Mouse (Mus musculus): ENCODE measurements at regions not wholly inside any gene's neighbourhood (a gene's known extent, or its start where the extent isn't known, plus 50 kb on each side); places are given as distances from the start of the nearest gene placed in this dataset.

- no peak for DNase-seq (ENCODE audit: low read depth, low spot score)
Measured at GRCm38 (mm10) chr14:76917139-76917929, 119.2 kb upstream of the Ccdc122 start.

GRCm38 (mm10) chr14:76913850-76914249, 122.7 kb upstream of the Ccdc122 start:
- no peak for DNase-seq (ENCODE audit: low read depth, low spot score)

GRCm38 (mm10) chr14:76912301-76913001, 124.1 kb upstream of the Ccdc122 start:
- DNase-seq (ENCODE audit: low read depth, low spot score), result no peak

- no peak for DNase-seq (ENCODE audit: low read depth, low spot score)
Measured at GRCm38 (mm10) chr14:76911271-76911670, 125.3 kb upstream of the Ccdc122 start.

- DNase-seq (ENCODE audit: low read depth, low spot score), result no peak
Measured at GRCm38 (mm10) chr14:76910186-76910585, 126.4 kb upstream of the Ccdc122 start.

- peak; percentile 13 for DNase-seq (ENCODE audit: low read depth, low spot score)
Measured at GRCm38 (mm10) chr14:76907941-76908340, 128.6 kb upstream of the Ccdc122 start.

GRCm38 (mm10) chr14:76902962-76903757, 133.4 kb upstream of the Ccdc122 start:
- DNase-seq (ENCODE audit: low read depth, low spot score), result no peak

GRCm38 (mm10) chr14:76901490-76901889, 135.1 kb upstream of the Ccdc122 start:
- no peak for DNase-seq (ENCODE audit: low read depth, low spot score)

- DNase-seq (ENCODE audit: low read depth, low spot score), result no peak
Measured at GRCm38 (mm10) chr14:76899331-76899730, 137.2 kb upstream of the Ccdc122 start.

- no peak for DNase-seq (ENCODE audit: low read depth, low spot score)
Measured at GRCm38 (mm10) chr14:76887708-76888107, 148.9 kb upstream of the Ccdc122 start.

DNA sequence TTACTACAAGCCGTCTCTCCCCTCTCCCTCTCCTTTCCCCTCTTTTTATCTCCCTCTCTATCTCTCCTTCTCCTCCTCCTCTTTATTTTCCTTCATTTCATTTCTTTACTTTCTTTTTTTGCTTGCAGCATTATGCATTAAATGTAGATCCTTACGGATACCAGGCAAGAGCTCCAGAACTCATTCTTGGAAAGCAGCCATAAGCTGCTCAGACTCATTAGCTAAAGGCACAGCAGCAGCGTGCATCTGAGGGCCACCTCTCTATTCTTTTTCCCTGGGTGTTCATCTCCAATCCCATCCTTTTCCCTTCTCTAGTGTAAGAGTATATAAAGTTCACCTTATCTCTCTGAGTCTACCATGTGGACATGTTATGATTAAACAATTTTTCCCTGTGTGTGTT, 149.4 kb upstream of the Ccdc122 start:
- no peak for DNase-seq (ENCODE audit: low read depth, low spot score)

- DNase-seq (ENCODE audit: low read depth, low spot score), result no peak
Measured at GRCm38 (mm10) chr14:76883231-76883651, 153.3 kb upstream of the Ccdc122 start.

DNA sequence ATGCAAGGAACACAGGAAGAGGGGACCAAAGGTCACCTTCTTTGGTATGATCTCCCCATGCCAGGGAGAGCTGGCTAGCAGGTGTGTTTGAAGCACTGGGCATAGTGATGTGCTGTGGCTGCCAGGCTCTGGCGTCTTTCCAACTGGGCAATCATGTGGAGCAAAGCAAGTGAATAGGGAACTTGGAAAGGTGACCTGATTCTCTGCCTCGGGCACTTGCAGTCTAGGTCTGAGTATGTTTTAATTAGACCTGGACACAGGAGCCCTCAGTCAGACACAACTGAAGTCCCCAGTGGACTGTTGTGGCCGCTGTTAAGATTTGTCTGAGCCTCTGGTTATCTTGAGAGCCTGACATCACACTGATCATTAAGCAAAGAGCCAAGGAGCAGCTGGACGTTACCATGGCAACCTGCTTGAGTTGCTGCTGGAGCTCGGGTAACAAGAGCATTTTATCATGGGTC, 153.8 kb upstream of the Ccdc122 start:
- peak; percentile 34 for DNase-seq (ENCODE audit: low read depth, low spot score)

- no peak for DNase-seq (ENCODE audit: low read depth, low spot score)
Measured at GRCm38 (mm10) chr14:76880851-76881250, 155.7 kb upstream of the Ccdc122 start.

DNA sequence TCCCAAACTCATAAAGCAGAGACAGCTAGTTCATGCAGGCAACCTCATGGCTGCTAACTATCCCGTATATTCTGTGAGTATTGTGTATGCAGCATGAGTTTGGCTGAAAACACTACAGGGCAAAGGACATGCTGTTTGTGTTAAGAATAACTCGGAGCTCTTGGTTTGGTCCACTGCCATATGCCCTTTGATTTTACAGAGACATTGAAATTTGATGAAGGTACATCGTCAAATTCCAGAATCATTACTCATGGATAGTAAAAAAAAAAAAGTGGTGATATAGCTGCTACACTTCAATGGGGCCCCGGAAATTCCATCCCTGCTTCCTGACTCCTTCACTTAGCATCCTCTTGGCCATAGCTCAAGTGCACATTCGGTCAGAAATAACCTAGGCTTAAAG, 159.3 kb upstream of the Ccdc122 start:
- no peak for DNase-seq (ENCODE audit: low read depth, low spot score)

DNA sequence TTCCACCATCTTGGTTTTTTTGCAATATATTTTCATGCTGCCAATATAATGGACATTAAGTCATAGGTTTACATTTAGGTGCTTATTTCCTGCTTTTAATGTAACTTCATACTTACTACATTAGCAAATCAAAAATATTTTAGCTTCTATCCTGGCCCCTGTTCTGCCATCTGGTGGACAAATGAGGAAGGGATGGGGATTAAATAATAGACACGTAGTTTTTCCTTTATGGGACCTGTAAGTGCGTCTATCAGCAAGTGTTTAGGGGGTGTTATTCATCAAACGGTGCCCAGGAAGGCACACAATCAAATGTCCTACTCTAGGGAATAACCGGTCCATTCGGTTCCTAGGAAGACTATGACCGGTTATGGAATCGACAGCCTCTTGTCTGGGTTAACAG, 160.6 kb upstream of the Ccdc122 start:
- peak; percentile 6 for DNase-seq (ENCODE audit: low read depth, low spot score)

DNA sequence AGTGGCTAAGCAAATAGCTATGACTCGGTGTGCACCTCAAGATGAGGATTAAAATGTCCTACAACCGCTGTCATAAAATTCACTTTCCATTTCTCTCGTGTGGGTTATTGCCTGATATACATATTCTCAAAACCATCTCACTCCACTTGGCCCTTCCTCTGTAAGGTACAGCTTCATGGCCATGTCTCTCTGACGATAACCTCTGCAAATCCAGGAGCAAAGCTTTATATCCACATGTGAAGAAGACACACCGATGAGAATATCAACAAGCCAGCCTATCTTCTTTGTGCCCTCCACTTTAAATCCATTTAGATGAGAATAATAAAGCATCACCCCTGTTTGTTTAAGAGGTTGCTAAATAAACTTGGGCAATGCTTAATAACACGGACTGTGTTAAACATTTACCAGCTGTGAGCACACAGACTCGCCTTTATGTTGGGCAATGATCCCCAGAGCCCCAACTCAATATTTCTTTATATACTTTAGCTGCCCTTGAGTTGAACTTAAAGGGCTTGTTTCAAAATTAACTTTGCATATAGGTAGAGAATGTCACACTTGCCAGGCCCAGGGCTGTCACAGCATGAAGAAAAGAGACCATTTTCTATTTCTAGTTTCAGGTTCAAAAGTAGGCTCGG, 161.2 kb upstream of the Ccdc122 start:
- no peak for DNase-seq (ENCODE audit: low read depth, low spot score)

DNA sequence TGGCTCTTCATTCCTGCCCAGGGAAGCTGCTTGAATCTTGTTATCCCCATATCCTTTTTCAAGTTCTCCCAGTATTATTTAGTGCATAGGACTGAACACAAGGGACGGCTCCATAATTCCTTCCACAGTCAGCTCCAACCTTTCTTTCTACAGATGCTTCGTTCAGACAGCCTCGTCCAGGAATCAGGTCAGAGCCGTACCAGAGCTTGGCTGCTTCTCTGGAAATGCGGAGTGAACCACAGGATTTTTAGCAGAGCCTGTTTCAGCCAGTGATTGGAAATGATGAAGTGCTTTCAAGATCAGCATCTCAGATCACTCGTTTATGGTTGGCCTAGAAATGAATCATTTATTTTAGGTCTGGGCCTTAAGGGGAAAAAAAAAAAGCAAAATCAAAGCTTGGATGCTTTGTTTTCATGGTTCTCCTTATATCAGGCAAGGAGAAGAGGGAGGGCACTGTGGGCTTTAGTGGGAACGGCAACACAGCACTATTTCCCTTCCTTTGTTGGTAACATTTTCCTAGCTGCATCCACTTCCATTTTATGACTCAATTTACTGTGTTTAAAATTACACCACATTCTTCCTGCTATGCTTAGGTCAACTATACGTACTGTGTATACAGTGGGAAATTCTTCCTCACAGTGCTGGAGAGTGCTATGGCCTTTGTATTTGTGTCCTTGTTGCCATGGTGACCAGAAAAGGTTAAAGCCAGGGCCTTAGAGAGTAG, 161.9 kb upstream of the Ccdc122 start:
- peak; percentile 21 for DNase-seq (ENCODE audit: low read depth, low spot score)

GRCm38 (mm10) chr14:76873684-76874083, 162.9 kb upstream of the Ccdc122 start:
- no peak for DNase-seq (ENCODE audit: low read depth, low spot score)

DNA sequence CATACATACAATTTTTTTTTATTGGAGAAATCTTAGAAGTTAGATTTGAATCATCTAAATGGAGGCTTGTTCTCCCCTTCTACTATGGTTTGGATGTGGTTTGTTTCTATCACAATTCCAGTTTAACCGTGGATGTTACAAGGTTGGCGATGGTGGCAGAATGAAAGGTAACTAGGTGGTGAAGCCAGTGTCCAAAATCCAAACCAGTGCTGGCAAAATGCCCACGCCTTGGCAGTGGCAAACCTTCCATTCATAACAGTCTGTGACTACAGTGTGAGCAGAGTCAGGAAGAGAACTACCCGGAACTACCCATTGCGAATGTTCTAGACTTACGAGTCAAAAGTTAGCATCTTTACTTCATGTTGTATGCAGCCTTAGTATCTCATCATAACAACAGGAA, 163.6 kb upstream of the Ccdc122 start:
- no peak for DNase-seq (ENCODE audit: low read depth, low spot score)

DNA sequence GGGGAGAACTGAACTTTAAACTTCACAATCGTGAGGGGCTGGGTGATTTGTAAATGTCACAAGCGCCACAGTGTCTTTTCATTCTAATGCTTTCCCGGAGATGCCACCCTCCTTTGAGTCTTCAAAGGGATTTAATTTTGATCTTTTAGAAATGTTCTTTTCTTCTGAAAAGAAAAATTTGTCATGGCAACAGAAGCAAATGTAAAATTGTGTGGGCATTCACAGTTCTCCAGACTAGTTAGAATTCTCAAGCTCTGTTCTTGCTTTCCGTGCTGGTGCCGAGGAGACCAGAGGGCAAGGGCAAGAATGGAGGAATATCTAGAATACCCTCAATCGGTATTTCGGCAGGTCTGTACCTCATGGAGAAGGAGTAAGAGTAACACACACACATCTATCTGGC, 164.1 kb upstream of the Ccdc122 start:
- no peak for DNase-seq (ENCODE audit: low read depth, low spot score)
